Mouse (Mus musculus): ENCODE results near the gene Zfp518b.

Zfp518b gene

GRCm38 (mm10) chr5:38684164-38684911, at the start of gene Zfp518b:
Zfp518b (minus strand) TSS chr5:38684826.
- peak; percentile 76 to 83 for DNase-seq (ENCODE audit: low spot score in 2 of 2)

- peak; percentile 41 to 62 for DNase-seq (ENCODE audit: low spot score in 2 of 2)
Observed at GRCm38 (mm10) chr5:38708940-38709581, 24.4 kb upstream of the Zfp518b start.

GRCm38 (mm10) chr5:38707364-38708075, 22.9 kb upstream of the Zfp518b start:
- no peak for DNase-seq (ENCODE audit: low spot score in 2 of 2)

GRCm38 (mm10) chr5:38702941-38703340, 18.3 kb upstream of the Zfp518b start:
- no peak for DNase-seq (ENCODE audit: low spot score in 2 of 2)

GRCm38 (mm10) chr5:38702091-38702490, 17.5 kb upstream of the Zfp518b start:
- DNase-seq (ENCODE audit: low spot score in 2 of 2) = no peak

GRCm38 (mm10) chr5:38698466-38698865, 13.8 kb upstream of the Zfp518b start:
- no peak for DNase-seq (ENCODE audit: low spot score in 2 of 2)

GRCm38 (mm10) chr5:38698046-38698445, 13.4 kb upstream of the Zfp518b start:
- DNase-seq (ENCODE audit: low spot score in 2 of 2) = no peak

- no peak for DNase-seq (ENCODE audit: low spot score in 2 of 2)
Observed at GRCm38 (mm10) chr5:38696616-38697375, 12.2 kb upstream of the Zfp518b start.

- no peak for DNase-seq (ENCODE audit: low spot score in 2 of 2)
Observed at GRCm38 (mm10) chr5:38692859-38693258, 8.2 kb upstream of the Zfp518b start.

- DNase-seq (ENCODE audit: low spot score in 2 of 2) = no peak
Observed at GRCm38 (mm10) chr5:38689186-38689585, 4.6 kb upstream of the Zfp518b start.

- DNase-seq (ENCODE audit: low spot score in 2 of 2) = no peak
Observed at GRCm38 (mm10) chr5:38687694-38688093, 3.1 kb upstream of the Zfp518b start.

GRCm38 (mm10) chr5:38658836-38659235, 25.8 kb downstream of the Zfp518b start:
- no peak for DNase-seq (ENCODE audit: low spot score in 2 of 2)

- DNase-seq (ENCODE audit: low spot score in 2 of 2) = no peak
Observed at GRCm38 (mm10) chr5:38656204-38656603, 28.4 kb downstream of the Zfp518b start.

- DNase-seq (ENCODE audit: low spot score in 2 of 2) = no peak
Observed at GRCm38 (mm10) chr5:38655421-38655928, 29.2 kb downstream of the Zfp518b start.

- no peak for DNase-seq (ENCODE audit: low spot score in 2 of 2)
Observed at GRCm38 (mm10) chr5:38654571-38654970, 30.1 kb downstream of the Zfp518b start.

GRCm38 (mm10) chr5:38653101-38653500, 31.5 kb downstream of the Zfp518b start:
- DNase-seq (ENCODE audit: low spot score in 2 of 2) = no peak

- DNase-seq (ENCODE audit: low spot score in 2 of 2) = no peak
Observed at GRCm38 (mm10) chr5:38651455-38651854, 33.2 kb downstream of the Zfp518b start.

- DNase-seq (ENCODE audit: low spot score in 2 of 2) = no peak
Observed at GRCm38 (mm10) chr5:38641526-38641925, 43.1 kb downstream of the Zfp518b start.

GRCm38 (mm10) chr5:38636301-38636749, 48.3 kb downstream of the Zfp518b start:
- DNase-seq (ENCODE audit: low spot score in 2 of 2) = peak in 1 of 2 experiments; percentile 35

GRCm38 (mm10) chr5:38635696-38636095, 48.9 kb downstream of the Zfp518b start:
- DNase-seq (ENCODE audit: low spot score in 2 of 2) = no peak

GRCm38 (mm10) chr5:38634321-38635164, 50.1 kb downstream of the Zfp518b start:
- DNase-seq (ENCODE audit: low spot score in 2 of 2) = no peak

Data from right cerebral cortex, postnatal 10 days (tissue).